Mouse (Mus musculus): ENCODE data around the gene Fam198b. TPM values are rescaled to one million over a fixed set of nuclear protein-coding genes. Genes with fewer than 3 reads are reported as not detected.

The Fam198b gene
- polyA plus RNA-seq, 1 experiment = 10.9 TPM

DNA sequence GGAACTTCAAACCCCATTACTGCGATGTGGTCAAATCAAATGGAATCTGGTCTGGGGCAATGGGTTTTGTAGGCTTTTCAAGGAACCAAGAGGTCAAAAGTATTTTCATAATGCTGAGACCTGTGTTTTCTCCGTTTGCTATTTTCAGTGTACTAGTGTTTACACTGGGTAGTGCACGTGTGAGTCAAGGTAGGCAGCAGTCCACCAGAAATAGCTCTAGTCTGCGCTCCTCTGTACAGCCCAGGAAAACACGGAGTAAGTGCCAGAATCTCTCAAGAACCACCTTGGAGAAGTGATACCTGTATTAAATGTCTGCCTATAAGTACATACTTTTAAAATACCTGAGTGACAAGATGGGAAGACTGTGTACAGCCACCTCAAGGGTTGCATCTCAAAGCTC lies 44.1 kb downstream of the Fam198b start:
- TF ChIP-seq POLR2A (IDR thresholded peaks at IDR 0.05; ENCODE audit: insufficient read depth, low read length) (no peak), EP300 (IDR thresholded peaks at IDR 0.05; ENCODE audit: insufficient read depth, low read depth, low read length) (no peak), CTCF (IDR thresholded peaks at IDR 0.05; ENCODE audit: low read depth, low read length) (no peak)
- Histone ChIP-seq H3K36me3 (ENCODE audit: control insufficient read depth, insufficient read depth, low read length, poor library complexity, severe bottlenecking) (no peaks in the 10 kb centered on the region), H3K4me1 (ENCODE audit: control insufficient read depth, insufficient read depth, low read length) (no peaks in the 10 kb centered on the region), H3K4me3 (ENCODE audit: low read depth, low read length) (no peak overlapping the region), H3K9me3 (replicated peaks; ENCODE audit: control insufficient read depth, insufficient read depth, low read length, poor library complexity, severe bottlenecking) (no peaks in the 10 kb centered on the region), H3K27ac (ENCODE audit: insufficient read depth, low read length) (no peak overlapping the region), H3K27me3 (ENCODE audit: control insufficient read depth, insufficient read depth, low read length, poor library complexity, severe bottlenecking) (no peaks in the 10 kb centered on the region), H3K9ac (ENCODE audit: low read depth, poor library complexity, severe bottlenecking) (no peak overlapping the region)

DNA sequence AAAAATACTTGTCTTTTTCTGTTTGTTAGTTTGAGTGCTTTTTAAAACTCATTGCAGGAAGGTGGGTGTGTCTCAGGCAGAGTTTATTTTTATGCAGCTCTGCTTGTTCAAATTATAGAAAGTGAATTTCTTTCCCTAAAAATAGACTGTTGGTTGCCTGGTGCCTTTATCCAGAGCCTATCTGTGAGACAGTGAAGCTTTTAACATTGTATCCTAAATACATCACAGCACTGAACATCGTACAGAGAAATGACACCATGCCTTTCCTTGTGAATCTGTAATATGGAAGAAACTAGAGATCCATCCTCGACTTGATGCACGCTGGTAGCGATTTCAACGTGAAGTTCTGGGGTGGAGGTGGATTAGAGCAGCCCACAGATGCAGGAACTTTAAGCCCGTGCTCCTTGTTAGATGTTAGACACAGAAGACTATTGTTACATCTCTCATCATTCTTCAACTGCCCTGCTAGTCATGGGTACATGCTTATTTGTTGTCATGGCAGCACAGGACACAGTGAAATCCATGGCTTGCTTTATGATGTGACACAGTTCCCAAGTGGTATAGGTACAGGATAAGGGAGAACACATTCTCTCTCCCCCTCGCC lies 45.9 kb downstream of the Fam198b start:
- Histone ChIP-seq H3K9ac (ENCODE audit: low read depth, poor library complexity, severe bottlenecking) (no peak overlapping the region), H3K36me3 (ENCODE audit: control insufficient read depth, insufficient read depth, low read length, poor library complexity, severe bottlenecking) (no peaks in the 10 kb centered on the region), H3K27me3 (ENCODE audit: control insufficient read depth, insufficient read depth, low read length, poor library complexity, severe bottlenecking) (no peaks in the 10 kb centered on the region), H3K9me3 (replicated peaks; ENCODE audit: control insufficient read depth, insufficient read depth, low read length, poor library complexity, severe bottlenecking) (no peaks in the 10 kb centered on the region), H3K4me3 (ENCODE audit: low read depth, low read length) (no peak overlapping the region), H3K27ac (ENCODE audit: insufficient read depth, low read length) (no peak overlapping the region), H3K4me1 (ENCODE audit: control insufficient read depth, insufficient read depth, low read length) (no peaks in the 10 kb centered on the region)
- no peak for TF ChIP-seq EP300 (IDR thresholded peaks at IDR 0.05; ENCODE audit: insufficient read depth, low read depth, low read length)
- no peak for TF ChIP-seq CTCF (IDR thresholded peaks at IDR 0.05; ENCODE audit: low read depth, low read length)
- no peak for TF ChIP-seq POLR2A (IDR thresholded peaks at IDR 0.05; ENCODE audit: insufficient read depth, low read length)

DNA sequence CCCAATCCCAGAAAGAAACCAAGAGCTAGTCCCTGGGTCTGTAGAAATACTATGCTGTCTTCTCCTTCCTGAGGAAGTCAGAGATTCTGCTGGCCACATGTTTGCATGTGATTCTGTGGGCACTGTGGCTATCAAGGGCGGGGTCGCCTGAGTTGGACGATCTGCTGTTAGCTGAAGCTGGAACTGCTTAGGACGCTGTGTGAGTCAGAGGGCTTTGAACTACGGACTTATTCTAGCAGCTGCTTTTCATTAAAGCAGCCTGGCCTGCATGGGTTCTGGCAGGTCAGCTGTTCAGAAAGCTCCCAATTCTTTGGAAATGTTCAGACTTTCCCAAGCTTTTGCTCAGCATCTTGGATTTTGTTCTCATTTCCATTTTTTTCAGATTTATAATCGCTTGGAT lies 51.9 kb downstream of the Fam198b start:
- no peaks in the 10 kb centered on the region for H3K9me3 ChIP-seq (replicated peaks; ENCODE audit: control insufficient read depth, insufficient read depth, low read length, poor library complexity, severe bottlenecking)
- no peak overlapping the region for H3K9ac ChIP-seq (ENCODE audit: low read depth, poor library complexity, severe bottlenecking)
- no peaks in the 10 kb centered on the region for H3K36me3 ChIP-seq (ENCODE audit: control insufficient read depth, insufficient read depth, low read length, poor library complexity, severe bottlenecking)
- no peaks in the 10 kb centered on the region for H3K4me1 ChIP-seq (ENCODE audit: control insufficient read depth, insufficient read depth, low read length)
- no peak overlapping the region for H3K27ac ChIP-seq (ENCODE audit: insufficient read depth, low read length)
- H3K27me3 ChIP-seq (ENCODE audit: control insufficient read depth, insufficient read depth, low read length, poor library complexity, severe bottlenecking) = no peaks in the 10 kb centered on the region
- no peak overlapping the region for H3K4me3 ChIP-seq (ENCODE audit: low read depth, low read length)
- TF ChIP-seq CTCF (IDR thresholded peaks at IDR 0.05; ENCODE audit: low read depth, low read length) (no peak), EP300 (IDR thresholded peaks at IDR 0.05; ENCODE audit: insufficient read depth, low read depth, low read length) (no peak), POLR2A (IDR thresholded peaks at IDR 0.05; ENCODE audit: insufficient read depth, low read length) (no peak)

DNA sequence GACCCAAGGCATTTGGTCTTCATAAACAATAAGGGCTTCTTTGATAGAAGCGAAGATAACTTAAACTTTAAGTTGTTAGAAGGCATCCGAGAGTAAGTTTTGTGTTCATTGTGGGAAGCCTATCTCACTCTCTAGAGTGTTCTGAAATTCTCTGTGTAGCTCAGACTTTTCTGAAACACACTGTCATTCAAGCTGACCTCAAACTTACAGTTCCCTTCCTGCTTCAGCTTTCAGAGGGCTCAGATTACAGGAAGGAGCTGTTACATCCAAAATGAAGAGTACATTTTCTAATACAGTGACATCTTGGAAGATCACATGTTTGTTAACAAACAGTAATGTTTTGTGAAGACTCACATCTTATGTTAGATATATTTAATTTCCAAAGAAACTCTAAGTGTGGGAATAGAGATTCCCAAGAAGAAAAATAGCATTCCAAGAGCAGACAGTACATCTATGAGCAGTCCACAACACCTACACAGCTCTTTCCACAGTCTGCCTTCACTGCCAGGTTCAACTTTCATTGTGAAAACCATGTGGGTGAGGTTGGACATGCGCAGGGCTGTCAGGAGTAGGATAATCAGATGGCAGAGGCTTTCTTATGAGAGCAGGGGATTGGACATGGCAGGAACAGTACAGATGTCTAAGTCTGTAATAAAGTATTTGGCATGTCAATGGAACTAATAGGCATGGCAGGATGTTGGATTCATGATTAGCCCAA lies 52.6 kb downstream of the Fam198b start:
- no peaks in the 10 kb centered on the region for H3K9me3 ChIP-seq (replicated peaks; ENCODE audit: control insufficient read depth, insufficient read depth, low read length, poor library complexity, severe bottlenecking)
- no peak overlapping the region for H3K4me3 ChIP-seq (ENCODE audit: low read depth, low read length)
- no peak overlapping the region for H3K9ac ChIP-seq (ENCODE audit: low read depth, poor library complexity, severe bottlenecking)
- TF ChIP-seq EP300 (IDR thresholded peaks at IDR 0.05; ENCODE audit: insufficient read depth, low read depth, low read length) (no peak), CTCF (IDR thresholded peaks at IDR 0.05; ENCODE audit: low read depth, low read length) (no peak), POLR2A (IDR thresholded peaks at IDR 0.05; ENCODE audit: insufficient read depth, low read length) (no peak)
- no peak overlapping the region for H3K27ac ChIP-seq (ENCODE audit: insufficient read depth, low read length)
- H3K4me1 ChIP-seq (ENCODE audit: control insufficient read depth, insufficient read depth, low read length) = no peaks in the 10 kb centered on the region
- no peaks in the 10 kb centered on the region for H3K36me3 ChIP-seq (ENCODE audit: control insufficient read depth, insufficient read depth, low read length, poor library complexity, severe bottlenecking)
- no peaks in the 10 kb centered on the region for H3K27me3 ChIP-seq (ENCODE audit: control insufficient read depth, insufficient read depth, low read length, poor library complexity, severe bottlenecking)

DNA sequence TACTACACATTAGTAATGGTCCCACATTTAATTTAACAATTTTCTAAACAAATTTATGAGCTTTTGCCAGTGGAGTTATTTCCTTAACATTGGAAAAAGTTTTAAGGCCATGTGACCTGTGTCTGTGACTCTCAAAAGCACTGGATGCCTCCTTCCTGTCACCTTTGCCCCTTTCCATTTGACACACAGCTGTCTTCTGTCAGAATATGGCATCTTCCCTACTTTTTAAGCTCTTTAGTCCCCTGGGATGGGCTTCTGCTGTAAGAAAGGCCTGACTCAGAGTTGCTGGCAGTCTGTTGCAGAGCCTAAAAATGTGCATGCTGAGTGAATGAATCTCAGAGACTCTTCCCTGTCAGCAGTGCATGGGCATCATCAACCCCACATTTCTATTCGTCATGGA lies 63.4 kb downstream of the Fam198b start:
- no peak overlapping the region for H3K9ac ChIP-seq (ENCODE audit: low read depth, poor library complexity, severe bottlenecking)
- no peaks in the 10 kb centered on the region for H3K9me3 ChIP-seq (replicated peaks; ENCODE audit: control insufficient read depth, insufficient read depth, low read length, poor library complexity, severe bottlenecking)
- no peaks in the 10 kb centered on the region for H3K4me1 ChIP-seq (ENCODE audit: control insufficient read depth, insufficient read depth, low read length)
- TF ChIP-seq EP300 (IDR thresholded peaks at IDR 0.05; ENCODE audit: insufficient read depth, low read depth, low read length) = no peak
- TF ChIP-seq POLR2A (IDR thresholded peaks at IDR 0.05; ENCODE audit: insufficient read depth, low read length) = no peak
- no peak for TF ChIP-seq CTCF (IDR thresholded peaks at IDR 0.05; ENCODE audit: low read depth, low read length)
- H3K36me3 ChIP-seq (ENCODE audit: control insufficient read depth, insufficient read depth, low read length, poor library complexity, severe bottlenecking) = no peaks in the 10 kb centered on the region
- H3K27ac ChIP-seq (ENCODE audit: insufficient read depth, low read length) = no peak overlapping the region
- no peak overlapping the region for H3K4me3 ChIP-seq (ENCODE audit: low read depth, low read length)
- H3K27me3 ChIP-seq (ENCODE audit: control insufficient read depth, insufficient read depth, low read length, poor library complexity, severe bottlenecking) = no peaks in the 10 kb centered on the region

DNA sequence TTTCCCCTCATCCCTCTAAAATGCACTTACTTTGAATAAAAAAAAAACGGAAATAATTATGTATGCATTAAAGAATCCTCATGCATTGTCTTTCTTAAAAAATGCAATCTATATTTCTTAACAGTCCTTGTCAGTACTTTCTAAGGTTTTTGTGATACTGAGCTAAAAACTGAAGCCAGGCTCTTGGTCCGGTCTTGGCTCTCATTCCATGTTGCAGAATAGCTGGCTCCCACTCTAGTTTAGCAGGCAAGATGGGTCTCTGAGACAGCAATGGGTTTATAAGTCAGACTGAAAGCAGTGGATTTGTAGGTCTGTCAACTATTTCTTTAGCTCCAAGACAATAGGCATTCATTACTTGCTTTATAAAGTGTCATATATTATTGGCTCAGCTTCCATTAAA lies 63.8 kb downstream of the Fam198b start:
- no peaks in the 10 kb centered on the region for H3K36me3 ChIP-seq (ENCODE audit: control insufficient read depth, insufficient read depth, low read length, poor library complexity, severe bottlenecking)
- no peaks in the 10 kb centered on the region for H3K4me1 ChIP-seq (ENCODE audit: control insufficient read depth, insufficient read depth, low read length)
- no peak overlapping the region for H3K4me3 ChIP-seq (ENCODE audit: low read depth, low read length)
- no peaks in the 10 kb centered on the region for H3K27me3 ChIP-seq (ENCODE audit: control insufficient read depth, insufficient read depth, low read length, poor library complexity, severe bottlenecking)
- TF ChIP-seq POLR2A (IDR thresholded peaks at IDR 0.05; ENCODE audit: insufficient read depth, low read length) = no peak
- TF ChIP-seq CTCF (IDR thresholded peaks at IDR 0.05; ENCODE audit: low read depth, low read length) = no peak
- no peak overlapping the region for H3K27ac ChIP-seq (ENCODE audit: insufficient read depth, low read length)
- no peaks in the 10 kb centered on the region for H3K9me3 ChIP-seq (replicated peaks; ENCODE audit: control insufficient read depth, insufficient read depth, low read length, poor library complexity, severe bottlenecking)
- no peak overlapping the region for H3K9ac ChIP-seq (ENCODE audit: low read depth, poor library complexity, severe bottlenecking)
